Mouse (Mus musculus) thymus, adult 18-20 months (tissue): ENCODE measurements around the gene Git1.

Source experiments
- DNase-seq, 2 experiments: peaks; one replicate each; pipeline ENCODE4 v3.0.0; 2022; ENCODE audit warnings: mixed read lengths in 2 of 2

Git1 gene

DNA sequence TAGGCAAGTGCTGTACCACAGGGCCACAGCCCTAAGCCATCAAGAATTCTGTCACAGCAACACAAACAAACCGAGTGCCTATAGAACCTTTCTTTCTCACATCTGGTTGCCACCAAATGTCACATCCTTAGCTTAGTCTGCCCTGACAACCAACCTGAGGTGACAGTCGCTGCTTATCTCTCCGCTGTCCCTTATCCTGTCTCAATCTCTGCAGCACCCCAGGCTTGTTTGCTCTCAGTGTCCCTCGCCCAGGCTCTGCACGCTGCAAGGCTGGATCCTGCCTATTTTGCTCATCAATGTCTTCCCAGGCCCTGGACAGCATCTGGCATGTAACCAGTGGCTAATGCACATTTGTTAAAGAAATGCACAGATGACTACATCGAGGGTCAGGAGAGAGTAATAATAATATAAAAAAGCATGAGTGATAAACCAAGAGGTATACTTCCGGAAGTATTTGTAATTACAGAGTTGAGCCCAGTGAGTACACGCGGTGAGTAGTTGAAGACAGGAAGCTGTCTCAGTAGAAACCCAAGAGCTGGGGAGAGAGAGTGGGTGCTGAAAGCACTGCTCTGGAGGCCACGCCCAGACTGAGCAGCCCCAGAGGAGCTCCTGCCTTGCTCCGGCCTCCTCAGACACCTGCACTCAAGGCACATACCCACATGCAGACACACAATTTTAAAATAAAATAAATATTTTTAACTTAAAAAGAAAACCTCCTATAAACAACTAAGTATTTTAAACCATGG, 9.7 kb upstream of the Git1 start:
- peak; percentile 61 to 72 for DNase-seq

DNA sequence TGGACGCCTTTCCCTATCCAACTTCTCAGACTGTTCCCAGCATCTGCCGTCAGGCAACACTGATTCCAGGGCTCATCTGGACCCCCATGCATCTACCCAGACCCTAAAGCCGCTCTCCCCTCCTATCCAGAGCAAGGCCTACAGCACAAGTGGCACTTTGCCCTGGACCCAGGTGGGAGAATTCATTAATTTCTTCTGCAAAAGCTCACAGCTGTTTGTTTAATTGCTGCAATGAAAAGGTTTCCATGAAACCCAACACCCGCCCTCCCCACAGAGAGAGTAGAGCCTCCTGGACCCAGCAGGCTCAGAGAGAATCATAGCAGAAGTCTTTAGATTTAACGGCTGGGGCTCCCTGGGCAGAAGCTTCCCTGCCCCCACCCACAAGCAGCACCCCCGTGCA, 8.1 kb upstream of the Git1 start:
- DNase-seq: no peak

DNA sequence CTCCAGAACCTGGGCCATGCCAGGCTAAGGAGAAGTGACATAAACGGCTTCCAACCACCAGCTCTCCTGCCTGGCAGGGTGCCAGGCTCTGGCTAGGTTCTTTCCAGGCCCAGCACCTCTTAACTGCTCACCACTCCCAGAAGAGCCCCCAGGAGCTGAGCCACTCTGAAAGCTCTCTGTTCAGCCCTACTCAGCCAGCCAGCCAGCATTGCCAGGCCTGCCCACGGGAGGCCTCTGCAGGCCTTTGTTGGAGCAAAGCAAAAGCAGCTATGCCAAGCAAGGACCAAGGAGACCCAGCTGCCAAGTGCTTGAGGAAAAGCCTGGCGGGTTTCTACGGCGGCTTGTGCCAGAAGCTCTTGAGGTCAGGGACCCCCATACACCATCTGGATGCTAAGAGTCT, 6.6 kb upstream of the Git1 start:
- DNase-seq: no peak

DNA sequence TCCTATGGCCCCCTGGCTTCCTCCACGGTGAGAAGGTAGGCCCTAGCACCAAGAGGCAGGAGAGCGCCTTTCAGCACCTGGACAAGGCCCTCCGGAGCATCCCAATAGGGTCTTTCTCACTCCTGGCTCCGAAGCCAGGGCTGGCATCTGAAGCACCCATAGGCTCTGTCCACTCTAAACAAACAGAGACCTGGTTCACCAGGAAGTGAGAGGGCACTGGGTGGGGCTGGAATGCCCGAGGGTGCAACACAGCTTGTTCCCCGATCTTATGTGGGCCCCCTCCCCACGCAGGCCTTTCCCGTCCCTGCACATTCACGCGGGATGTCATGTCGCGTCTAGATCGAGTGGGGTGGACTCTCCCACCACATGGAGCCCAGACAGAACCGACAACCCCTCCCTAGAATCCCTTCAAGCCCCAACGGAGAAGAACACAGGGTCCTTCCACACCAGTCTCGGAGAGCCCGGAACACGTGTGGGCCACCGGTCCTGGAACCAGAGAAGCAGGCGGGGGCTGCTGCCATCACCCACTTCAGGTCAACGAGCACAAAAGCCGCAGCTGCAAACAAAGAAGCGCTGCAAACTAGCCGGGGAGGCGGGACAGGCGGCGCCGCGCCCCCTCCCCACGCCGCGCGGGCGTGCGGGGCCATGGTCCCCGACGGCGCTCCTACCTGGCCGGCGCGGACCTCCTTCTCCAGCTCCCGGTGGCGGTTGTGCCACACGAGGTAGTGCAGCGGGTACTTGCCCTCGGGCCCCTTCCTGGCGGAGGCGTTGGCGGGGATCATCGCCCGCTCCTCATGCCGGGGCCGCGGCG, 4.4 kb upstream of the Git1 start:
- no peak for DNase-seq

DNA sequence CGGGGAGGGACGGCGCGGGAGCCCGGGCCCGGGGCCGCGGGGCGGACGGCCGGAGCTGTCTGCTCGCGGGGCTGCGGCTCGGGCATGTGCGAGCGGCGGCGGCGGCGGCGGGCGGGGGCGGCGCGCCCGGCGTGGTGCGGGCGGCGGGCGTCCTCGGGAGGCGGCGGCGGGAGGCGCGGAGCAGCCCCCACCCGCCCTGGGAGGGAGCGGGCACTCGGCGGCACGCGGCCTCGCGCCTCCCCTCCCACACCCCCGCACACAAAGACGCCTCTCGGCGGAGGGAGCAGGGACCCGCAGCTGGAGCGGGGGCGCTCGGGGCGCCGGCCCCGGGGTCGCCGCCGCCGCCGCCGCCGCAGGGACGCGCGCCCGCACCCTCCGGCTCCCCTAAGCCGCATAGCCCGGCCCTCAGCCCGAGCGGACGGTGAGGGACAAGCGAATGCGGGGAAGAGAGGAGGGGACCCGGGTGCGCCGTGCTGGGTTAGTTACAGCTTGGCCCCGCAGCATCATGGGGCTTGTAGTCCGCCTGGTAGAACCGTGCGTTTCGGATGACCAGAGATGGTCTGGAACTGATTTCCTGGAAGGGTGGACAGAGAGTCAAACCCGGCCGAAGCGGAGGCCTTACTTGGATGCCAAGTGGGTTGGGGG, 3.6 kb upstream of the Git1 start, which contains the start of gene Ankrd13b:
Gene Ankrd13b (minus strand): TSS at position 88 of the 645 bp plus-strand sequence.
- DNase-seq: peak; percentile 42 to 49

DNA sequence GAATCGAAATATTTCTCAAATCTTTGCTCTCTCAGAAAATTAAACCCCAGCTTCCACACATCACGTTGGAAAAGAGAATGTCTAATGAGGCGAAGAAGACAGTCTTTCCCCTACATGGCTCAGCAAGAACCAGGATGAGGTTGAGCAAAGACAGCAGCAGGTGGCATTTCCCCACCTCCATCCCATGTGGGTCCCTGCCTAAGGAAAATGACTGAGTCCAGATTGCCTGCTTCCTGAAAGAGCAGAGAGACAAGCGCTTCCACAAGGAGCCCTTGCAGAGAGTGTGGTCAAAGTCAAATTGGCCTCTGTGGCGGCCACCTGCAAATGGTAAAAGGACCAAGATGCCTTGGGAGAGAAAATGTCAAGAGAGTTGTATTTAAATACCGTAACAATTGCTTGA, 2.9 kb upstream of the Git1 start:
- no peak for DNase-seq

DNA sequence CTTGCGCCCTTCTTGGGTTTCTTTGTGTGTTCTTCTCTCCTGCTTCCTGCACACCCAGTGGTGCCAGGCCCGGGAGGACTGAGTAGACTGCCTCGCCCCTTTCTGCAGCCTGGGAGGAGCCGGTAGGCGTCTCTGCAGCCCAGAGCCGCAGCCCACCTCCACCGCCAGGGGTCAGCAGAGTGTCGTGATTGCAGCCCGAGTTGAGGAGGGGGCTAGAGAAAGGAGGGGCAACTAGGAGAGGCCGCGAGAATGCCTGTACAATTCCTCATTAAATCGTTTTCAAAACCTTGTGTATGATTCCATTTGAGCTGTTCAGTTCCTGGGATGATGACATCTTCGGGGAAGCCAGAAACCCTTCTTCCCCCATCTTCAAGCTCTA, 2.2 kb upstream of the Git1 start:
- peak; percentile 86 to 88 for DNase-seq

DNA sequence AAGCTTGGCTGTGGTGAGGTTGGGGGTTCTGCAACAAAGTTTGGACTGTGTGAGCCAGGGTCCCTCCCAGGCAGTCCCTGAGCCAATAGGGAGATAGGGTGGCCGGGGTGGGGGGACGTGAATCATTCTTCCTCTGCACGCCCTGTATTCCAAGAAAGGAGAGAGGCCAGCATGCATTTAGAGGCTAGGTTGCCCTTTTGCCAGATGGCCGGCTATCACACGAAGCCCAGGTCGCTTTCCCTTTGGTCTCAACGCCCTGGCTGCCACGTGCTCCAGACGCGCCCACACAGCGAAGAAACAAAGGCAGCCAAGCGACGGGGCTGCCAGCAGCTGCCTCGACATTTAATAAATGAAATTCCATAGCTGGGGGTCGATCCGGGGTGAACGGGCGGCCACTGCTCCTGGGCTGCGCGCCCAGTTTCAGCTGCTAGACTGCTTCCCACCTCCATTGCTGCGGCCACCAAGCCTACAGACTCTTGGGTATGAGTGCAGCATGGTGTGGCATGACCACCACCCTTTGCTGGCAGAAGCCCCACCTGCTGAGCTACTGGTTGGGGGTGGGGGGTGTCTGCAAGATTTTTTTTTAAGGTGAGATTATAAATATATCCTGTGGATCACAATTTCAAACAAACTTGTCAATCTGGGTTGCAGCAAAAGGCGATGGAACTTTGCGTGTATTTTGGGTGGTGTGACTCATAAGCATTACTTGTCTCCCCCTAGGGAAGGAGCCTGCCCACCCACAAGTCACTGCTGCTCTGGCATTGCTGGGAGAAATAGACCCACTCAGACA, 1.7 kb upstream of the Git1 start:
- DNase-seq: peak in 1 of 2 experiments; percentile 47

DNA sequence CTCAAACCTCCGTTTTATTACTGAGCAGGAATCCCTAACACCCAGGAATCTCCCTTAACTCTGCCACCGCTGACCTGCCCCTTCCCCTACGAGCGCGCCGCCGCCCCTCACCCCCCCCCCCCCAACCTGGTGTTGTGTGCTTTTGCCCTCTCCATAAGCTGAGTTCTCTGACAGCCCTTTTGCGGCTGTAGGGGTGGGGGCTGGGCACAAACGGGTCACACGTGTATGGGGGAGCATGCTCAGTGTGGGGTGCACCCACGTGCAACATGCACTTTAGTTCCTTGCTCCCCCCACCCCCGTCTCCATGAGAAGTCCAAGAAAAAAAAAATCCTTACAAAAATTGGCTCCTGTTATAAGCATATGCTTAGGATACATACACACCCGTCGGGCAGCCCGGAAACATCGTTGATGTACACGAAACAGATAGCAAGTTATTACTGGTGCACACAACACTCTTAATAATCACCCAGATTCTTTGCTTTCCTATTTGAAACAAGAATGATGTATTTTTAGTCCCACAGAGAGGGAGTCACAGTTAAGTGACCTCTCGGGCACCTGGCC, 971 bp upstream of the Git1 start:
- peak in 1 of 2 experiments; percentile 65 for DNase-seq

DNA sequence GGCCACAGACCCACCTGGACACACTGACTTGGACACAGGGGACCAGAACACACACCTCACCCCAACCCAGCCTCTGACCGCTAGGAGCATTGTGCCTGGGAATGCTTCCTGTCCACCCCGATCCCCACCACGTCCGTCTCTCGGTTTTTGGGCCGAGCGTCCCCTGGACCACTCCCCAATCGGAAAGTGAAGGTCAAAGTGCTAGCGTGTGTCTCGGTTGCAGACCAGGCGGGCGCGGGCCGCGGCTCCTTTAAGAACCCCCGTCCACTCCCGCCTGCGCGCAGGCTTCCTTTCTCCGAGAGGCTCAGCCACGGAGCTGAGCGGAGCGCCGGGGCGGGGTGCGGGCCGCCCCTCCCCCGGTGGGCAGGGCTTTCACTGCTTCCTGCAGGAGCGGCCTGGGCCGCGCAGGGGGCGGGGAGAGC, 440 bp upstream of the Git1 start:
- peak; percentile 89 to 90 for DNase-seq

DNA sequence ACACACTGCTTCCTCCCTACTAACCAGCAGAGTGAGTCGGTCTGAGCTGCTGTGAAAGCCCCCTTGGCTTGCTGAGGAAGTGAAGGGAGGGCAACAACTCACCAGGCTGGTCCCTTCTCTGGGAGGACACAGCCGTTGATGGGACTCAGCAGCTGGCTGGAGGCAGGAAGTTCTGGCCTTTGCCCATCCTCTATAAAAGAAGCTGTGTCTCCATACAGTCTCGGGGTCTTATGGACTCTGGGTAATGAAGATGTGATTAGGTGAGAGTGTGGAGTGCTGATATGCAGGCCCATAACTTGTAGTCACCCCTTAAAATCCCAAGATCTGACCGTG, 948 bp downstream of the Git1 start:
- no peak for DNase-seq

DNA sequence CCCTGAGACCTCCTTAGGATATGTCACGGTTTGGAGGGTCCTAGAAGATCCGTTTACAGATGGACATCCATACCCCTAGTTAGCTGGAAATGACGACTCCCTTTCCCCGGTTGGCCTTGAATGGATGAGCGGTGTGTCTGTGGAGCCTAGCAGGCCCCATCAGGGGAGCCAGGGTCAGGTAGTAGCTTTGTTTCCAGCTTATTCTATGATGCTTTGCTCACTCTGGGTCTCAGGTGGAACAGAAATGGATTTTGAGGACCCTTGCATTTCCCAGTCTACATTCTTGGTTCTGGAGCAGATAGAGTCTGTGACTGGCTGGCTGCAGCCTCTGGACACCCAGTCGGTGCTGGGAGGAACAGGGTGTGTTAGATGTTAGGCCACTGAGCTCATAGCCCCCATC, 1.4 kb downstream of the Git1 start:
- no peak for DNase-seq

DNA sequence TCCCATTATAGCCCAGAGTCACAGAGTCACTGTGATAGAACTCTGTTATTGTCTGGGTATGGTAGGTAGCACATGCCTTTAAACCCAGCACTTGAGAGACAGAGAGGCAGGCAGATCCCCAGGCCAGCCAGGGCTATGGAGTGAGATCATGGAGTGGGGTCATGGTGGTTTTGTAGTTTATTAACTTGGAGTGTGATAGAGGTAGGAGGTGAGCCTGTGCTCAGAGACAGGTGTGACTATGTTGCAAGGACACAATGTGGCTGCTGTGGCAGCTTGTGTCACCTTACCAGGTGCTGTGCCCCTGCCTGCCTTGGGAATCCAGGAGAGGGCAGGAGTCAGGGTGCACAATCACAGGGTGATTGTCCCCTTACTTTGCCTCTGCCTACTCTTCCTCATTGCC, 2.1 kb downstream of the Git1 start:
- DNase-seq: no peak

DNA sequence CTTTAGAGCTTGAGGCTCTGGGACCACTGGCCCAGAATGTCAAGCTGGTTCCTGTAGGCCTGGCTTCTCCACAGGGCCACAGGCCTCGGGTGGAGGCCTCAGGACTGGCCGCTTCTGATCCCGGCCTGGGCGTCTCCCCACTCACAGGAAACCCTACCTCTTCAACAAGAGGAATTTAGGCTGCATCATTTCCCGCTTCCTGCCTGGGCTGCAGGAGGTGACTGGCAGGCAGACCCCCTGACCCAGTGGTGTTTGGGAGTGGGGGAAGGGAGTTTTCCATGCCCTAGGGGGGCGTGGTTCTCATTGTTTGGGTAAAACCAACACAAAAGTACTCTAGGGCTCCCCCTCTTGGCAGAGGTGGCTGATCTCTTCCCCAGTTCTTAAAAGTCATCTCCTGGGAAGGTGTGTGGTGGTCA, 4.0 kb downstream of the Git1 start:
- peak in 1 of 2 experiments; percentile 58 for DNase-seq

DNA sequence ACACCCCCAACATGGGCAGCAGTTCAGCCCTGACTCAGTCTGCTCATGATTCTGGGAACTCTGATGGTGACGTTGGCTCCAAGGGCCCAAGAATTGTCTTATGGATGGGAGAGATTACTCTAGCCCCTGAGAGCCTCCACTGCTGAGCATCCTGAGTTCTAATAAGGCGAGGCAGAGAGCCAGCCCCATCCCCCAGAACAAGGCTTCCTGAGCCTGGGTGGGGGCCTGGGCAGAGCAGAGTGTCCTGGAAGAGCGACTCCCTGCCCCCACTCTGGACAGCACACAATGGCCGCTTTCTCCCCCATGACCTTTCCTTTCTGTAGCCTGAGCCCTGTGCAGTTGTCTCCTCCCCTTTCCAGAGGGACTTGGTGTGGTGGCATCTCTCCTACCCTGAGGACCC, 4.5 kb downstream of the Git1 start:
- DNase-seq: no peak

DNA sequence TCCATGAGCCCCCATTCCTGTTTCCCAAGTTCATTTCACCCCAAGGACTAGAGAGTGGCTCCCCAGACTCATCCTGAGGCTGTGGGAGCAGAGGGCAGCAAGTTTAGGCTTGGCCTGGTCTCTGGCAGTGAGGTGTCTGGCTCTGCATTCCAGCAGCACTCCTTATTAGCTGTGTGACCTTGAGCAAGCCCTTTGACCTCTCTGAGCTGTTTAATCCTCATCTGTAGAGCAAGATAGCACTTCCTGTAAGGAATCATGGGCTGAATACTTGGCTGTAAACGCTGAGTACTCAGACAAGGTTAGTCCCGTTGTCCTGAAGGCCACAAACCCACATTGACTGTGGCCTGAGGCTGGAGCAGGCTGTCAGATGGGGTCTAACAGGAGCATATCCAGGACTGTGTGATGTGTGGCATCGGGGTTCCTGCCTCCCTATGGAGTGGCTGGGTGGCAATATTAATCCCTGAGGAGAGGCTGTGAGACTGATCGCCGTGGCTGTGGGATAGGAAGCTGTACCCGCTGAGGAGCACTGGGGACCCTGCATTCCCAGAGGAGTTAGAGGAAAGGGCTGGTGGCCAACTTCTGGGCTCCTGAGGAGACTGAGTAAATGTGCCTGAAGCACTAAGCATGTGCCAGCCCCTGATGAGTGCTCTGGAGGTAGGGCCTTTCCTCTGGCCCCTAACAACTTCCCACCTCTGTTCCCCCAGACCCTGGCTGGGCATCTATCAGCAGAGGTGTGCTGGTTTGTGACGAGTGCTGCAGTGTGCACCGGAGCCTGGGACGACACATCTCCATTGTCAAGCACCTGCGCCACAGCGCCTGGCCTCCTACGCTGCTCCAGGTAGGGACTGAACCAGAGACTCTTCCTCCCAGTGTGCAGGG, 5.1 kb downstream of the Git1 start:
- no peak for DNase-seq

DNA sequence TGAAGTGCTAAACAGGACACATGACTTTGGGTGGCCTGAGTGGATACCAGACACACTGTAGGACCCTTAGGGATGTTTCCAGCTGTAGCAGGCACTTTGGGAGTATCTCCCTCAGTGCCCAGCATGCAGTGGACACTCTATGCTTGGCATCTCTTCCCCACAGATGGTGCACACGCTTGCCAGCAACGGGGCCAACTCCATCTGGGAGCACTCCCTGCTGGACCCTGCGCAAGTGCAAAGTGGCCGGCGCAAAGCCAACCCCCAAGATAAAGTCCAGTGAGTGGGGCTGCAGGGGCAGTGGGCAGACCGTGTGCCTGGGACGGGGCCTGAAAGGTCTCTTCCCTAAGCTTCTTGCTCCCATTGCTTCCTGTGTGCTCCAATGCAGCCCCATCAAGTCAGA, 6.0 kb downstream of the Git1 start:
- DNase-seq: no peak

DNA sequence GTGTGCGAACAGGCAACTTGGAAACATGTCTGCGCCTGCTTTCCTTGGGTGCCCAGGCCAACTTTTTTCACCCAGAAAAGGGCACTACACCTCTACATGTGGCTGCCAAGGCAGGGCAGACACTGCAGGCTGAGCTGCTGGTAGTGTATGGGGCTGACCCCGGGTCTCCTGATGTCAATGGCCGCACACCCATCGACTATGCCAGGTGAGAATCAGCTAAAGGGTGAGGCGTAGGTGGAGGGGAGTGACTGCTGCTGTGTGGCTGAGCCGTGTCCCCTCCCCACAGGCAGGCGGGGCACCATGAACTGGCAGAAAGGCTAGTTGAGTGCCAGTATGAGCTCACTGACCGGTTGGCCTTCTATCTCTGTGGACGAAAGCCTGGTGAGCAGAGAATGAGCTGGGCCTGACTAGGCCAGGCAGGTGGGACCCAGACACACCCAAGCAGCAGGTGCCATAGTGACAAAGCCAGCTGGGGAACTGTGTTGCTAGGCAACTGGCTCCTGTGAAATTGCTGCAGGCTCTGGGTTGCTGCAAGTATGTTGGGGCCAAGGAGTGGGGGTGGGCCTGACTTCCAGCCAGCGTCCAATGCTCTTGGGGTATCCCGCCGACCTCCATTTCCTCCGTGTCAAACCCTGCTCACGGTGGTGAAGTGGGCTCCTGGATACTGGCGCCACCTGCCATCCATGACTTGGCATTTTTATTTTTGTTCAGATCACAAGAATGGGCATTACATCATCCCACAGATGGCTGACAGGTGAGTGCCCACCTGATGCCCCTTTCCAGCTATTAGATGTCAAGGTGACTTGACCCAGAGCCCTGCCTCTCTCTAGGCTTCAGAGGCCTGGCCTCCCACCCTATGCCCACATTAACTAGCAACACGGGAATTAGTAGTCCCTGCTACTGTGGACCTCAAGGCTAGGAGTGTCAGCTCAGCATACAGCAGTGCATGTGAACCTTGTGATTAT, 7.3 kb downstream of the Git1 start:
- no peak for DNase-seq

DNA sequence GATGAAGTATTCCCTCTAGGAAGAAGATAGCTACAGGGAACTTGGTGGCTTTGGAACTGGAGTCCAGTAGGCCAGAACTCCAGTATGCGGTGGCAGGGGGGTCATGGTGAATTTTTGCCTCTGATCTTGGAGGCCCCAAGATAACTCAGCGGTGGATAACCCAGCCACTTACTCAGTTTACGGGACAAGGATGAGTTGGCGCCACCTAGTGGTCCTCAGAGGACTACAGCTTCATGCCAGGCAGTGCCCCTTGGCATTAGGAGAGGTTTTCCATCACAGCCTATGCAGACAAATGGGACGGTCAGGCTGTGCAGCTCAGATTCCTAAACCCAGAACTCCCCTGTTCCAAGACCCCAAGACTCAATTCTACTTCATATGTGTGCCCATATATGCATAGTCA, 8.0 kb downstream of the Git1 start:
- DNase-seq: no peak

DNA sequence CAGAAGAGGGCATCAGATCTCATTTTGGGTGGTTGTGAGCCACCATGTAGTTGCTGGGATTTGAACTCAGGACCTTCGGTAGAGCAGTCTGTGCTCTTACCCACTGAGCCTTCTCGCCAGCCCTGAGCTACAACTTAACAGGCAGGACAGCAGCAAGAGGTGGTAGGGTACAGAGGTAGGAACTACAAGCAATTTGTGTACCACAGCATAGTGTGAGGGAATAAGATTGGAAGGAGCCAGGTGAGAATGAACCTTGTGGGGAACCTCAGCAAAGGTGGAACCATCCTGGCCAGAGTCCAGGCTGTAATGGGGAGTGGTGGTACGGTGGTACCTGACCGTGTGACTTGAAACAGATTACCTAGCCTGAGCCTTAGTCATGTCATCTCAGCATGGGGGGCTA, 8.6 kb downstream of the Git1 start:
- no peak for DNase-seq
